Mouse (Mus musculus): ENCODE measurements around the gene Kmt5a. TPM values are rescaled to one million over a fixed set of nuclear protein-coding genes. Genes with fewer than 3 reads are reported as not detected.
A peak's percentile ranks its signal among the peaks of the same experiment; 100 is the strongest.

Gene Kmt5a
- polyA plus RNA-seq, 1 experiment, result 58.0 TPM

DNA sequence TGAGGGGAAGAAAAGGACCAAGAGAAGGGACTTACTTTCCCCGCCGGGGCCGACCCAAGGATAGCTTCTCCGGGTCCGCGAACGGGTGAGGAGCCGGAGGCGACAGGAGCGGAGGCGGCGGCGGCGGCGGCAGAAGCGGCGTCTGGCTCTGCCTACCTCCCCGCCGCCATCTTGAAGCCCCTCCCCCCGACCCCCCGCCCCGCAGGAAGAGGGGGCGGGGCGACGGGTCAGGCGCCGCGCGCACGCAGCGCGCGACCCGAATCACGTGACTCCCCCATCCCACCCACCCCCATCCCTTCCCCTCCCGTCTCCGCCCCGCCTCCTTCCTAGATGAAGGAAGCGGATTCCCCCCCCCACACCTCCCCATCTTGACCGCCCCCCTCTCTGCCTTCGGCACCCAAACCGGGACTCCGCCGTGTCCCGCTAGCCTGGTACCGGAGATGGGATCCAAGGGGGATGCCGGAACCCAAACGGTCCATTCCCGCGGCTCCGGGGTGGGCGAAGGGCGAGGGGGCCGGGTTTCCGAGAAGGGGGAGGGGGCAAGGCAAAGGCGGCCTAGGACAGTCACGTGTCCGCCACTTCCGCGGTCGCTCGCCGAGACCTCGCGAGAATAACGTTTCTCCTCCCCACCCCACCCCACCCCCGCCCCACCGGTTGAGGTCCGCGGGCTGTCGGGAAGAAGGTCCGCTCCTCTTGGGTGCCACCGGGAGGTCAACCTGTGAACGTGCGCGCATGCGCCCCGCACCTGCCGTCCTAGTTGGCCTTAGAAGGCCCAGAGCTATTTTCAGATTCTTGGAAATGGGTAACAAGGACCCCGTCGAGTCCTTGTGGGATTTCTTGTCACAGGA, 14.1 kb upstream of the Kmt5a start, which contains the start of gene Sbno1:
Gene Sbno1 (minus strand): TSS at position 590 of the 848 bp plus-strand sequence.
- H3K27me3 ChIP-seq (ENCODE audit: control insufficient read depth, insufficient read depth, insufficient read length), result no peaks in the 10 kb centered on the region
- peak within 1 kb of the TSS; percentile 91 for H3K4me3 ChIP-seq
- H3K4me2 ChIP-seq (ENCODE audit: low read depth), result peak within 1 kb of the TSS; percentile 75
- no peak for TF ChIP-seq MAX (IDR thresholded peaks at IDR 0.05; ENCODE audit: low read depth)
- peak; percentile 74 for TF ChIP-seq POLR2A (IDR thresholded peaks at IDR 0.05; ENCODE audit: insufficient read length, low read depth)
- peak; percentile 37 for TF ChIP-seq POLR2AphosphoS2 (IDR thresholded peaks at IDR 0.05; ENCODE audit: insufficient read length, low read depth)
- TF ChIP-seq USF1 (IDR thresholded peaks at IDR 0.05; ENCODE audit: low read depth), result peak; percentile 83
- peak in 1 of 3 experiments; percentile 28 for TF ChIP-seq MYOD1 (IDR thresholded peaks at IDR 0.05; ENCODE audit: control insufficient read depth in 1 of 3, insufficient read length in 2 of 3, low read depth in 2 of 3)
- no peak for TF ChIP-seq TCF12 (IDR thresholded peaks at IDR 0.05; ENCODE audit: insufficient read depth, poor library complexity, severe bottlenecking)
- H3K79me2 ChIP-seq (ENCODE audit: control insufficient read depth, insufficient read depth), result peaks cover 46% of the 10 kb centered on the region
- peak within 1 kb of the TSS; percentile 79 for H3ac ChIP-seq (ENCODE audit: control insufficient read depth, insufficient read length)
- H3K36me3 ChIP-seq (ENCODE audit: control insufficient read depth, insufficient read depth), result no peaks in the 10 kb centered on the region

DNA sequence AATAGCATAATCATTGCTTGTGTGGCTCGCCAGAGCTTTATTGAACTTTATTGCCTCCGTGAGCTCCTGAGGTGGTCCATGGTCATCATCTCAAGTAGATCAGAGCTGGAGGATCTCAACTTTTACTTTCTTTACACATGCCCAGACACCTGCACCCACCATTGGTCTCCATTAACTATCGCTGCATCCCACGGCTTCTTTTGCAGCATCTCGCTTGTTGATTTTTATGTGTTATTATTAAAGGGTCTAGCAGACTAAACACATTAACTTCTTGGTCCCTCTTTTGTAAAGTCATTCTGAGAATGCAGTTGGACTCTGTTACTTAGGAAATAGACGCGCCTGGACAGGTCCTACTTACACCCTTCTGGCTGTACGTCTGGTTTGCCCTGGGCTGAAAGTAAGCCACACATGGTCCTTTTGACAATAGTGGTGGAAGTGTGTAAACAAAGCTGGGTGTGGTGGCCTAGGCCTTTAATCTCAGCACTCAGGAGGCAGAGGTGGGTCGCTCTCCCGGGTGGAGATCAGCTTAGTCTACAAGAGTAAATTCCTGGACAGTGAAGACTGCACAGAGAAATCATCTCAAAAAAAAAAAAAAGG, 13.2 kb upstream of the Kmt5a start:
- peak overlapping the region; percentile 57 for H3K4me2 ChIP-seq (ENCODE audit: low read depth)
- no peak overlapping the region for H3ac ChIP-seq (ENCODE audit: control insufficient read depth, insufficient read length)
- TF ChIP-seq MAX (IDR thresholded peaks at IDR 0.05; ENCODE audit: low read depth), result no peak
- TF ChIP-seq E2F4 (IDR thresholded peaks at IDR 0.05; ENCODE audit: insufficient read depth), result no peak
- no peak for TF ChIP-seq USF1 (IDR thresholded peaks at IDR 0.05; ENCODE audit: low read depth)
- TF ChIP-seq MYOG (IDR thresholded peaks at IDR 0.05; ENCODE audit: control insufficient read depth in 1 of 3, insufficient read depth in 1 of 3, insufficient read length in 2 of 3, low read depth in 2 of 3), result no peak
- TF ChIP-seq TCF3 (IDR thresholded peaks at IDR 0.05; ENCODE audit: insufficient read length, low read depth), result no peak
- TF ChIP-seq SRF (IDR thresholded peaks at IDR 0.05; ENCODE audit: control insufficient read depth, insufficient read length, low read depth), result no peak
- TF ChIP-seq POLR2AphosphoS2 (IDR thresholded peaks at IDR 0.05; ENCODE audit: insufficient read length, low read depth), result no peak
- TF ChIP-seq TCF12 (IDR thresholded peaks at IDR 0.05; ENCODE audit: insufficient read depth, poor library complexity, severe bottlenecking), result no peak
- no peak for TF ChIP-seq POLR2A (IDR thresholded peaks at IDR 0.05; ENCODE audit: insufficient read length, low read depth)
- no peak for TF ChIP-seq REST (IDR thresholded peaks at IDR 0.05; ENCODE audit: insufficient read depth, insufficient read length)
- TF ChIP-seq CEBPB (IDR thresholded peaks at IDR 0.05; ENCODE audit: insufficient read depth, poor library complexity, severe bottlenecking), result no peak
- TF ChIP-seq MYOD1 (IDR thresholded peaks at IDR 0.05; ENCODE audit: control insufficient read depth in 1 of 3, insufficient read length in 2 of 3, low read depth in 2 of 3), result no peak
- H3K4me3 ChIP-seq, result peak overlapping the region; percentile 91
- H3K36me3 ChIP-seq (ENCODE audit: control insufficient read depth, insufficient read depth), result no peaks in the 10 kb centered on the region
- H3K79me2 ChIP-seq (ENCODE audit: control insufficient read depth, insufficient read depth), result peaks cover 37% of the 10 kb centered on the region
- no peaks in the 10 kb centered on the region for H3K27me3 ChIP-seq (ENCODE audit: control insufficient read depth, insufficient read depth, insufficient read length)

DNA sequence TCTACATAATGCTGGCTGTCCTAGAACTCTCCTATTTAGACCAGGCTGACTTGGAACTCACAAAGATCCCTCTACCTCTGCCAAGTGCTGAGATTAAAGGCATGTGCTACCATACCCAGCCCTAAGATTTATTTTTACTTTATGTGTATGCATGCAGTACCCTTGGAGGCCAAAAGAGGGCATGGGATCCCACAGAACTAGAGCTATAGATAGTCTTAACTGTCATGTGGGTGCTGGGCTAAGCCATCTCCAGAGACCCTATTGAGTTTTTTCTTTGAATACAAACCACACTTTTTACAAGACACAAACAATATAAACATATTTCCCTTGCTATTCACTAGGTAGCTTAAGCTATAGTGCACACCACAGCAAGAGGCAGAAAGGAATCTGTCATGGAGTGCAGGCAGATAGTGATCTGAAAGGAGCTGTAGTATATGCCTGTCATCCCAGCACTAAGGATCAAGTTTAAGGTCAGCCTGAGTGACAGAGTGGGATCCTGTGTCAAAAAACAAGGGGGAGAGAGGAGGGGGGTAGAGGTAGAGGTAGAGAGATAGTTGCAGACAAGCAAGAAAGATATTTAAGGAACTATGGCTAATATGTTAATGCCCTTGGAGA, 7.2 kb upstream of the Kmt5a start:
- H3ac ChIP-seq (ENCODE audit: control insufficient read depth, insufficient read length), result no peak overlapping the region

GRCm38 (mm10) chr5:124433048-124433447, 6.7 kb upstream of the Kmt5a start:
- Histone ChIP-seq H3K4me2 (ENCODE audit: low read depth) (no peak overlapping the region), H3ac (ENCODE audit: control insufficient read depth, insufficient read length) (no peak overlapping the region), H3K4me3 (no peak overlapping the region), H3K79me2 (ENCODE audit: control insufficient read depth, insufficient read depth) (no peaks in the 10 kb centered on the region), H3K36me3 (ENCODE audit: control insufficient read depth, insufficient read depth) (no peaks in the 10 kb centered on the region), H3K27me3 (ENCODE audit: control insufficient read depth, insufficient read depth, insufficient read length) (no peaks in the 10 kb centered on the region)
- TF ChIP-seq CEBPB (IDR thresholded peaks at IDR 0.05; ENCODE audit: insufficient read depth, poor library complexity, severe bottlenecking) (no peak), SRF (IDR thresholded peaks at IDR 0.05; ENCODE audit: control insufficient read depth, insufficient read length, low read depth) (no peak), MYOG (IDR thresholded peaks at IDR 0.05; ENCODE audit: control insufficient read depth in 1 of 3, insufficient read depth in 1 of 3, insufficient read length in 2 of 3, low read depth in 2 of 3) (no peak), E2F4 (IDR thresholded peaks at IDR 0.05; ENCODE audit: insufficient read depth) (no peak), MAX (IDR thresholded peaks at IDR 0.05; ENCODE audit: low read depth) (no peak), TCF3 (IDR thresholded peaks at IDR 0.05; ENCODE audit: insufficient read length, low read depth) (no peak), POLR2AphosphoS2 (IDR thresholded peaks at IDR 0.05; ENCODE audit: insufficient read length, low read depth) (no peak), MYOD1 (IDR thresholded peaks at IDR 0.05; ENCODE audit: control insufficient read depth in 1 of 3, insufficient read length in 2 of 3, low read depth in 2 of 3) (no peak), USF1 (IDR thresholded peaks at IDR 0.05; ENCODE audit: low read depth) (no peak), REST (IDR thresholded peaks at IDR 0.05; ENCODE audit: insufficient read depth, insufficient read length) (no peak), TCF12 (IDR thresholded peaks at IDR 0.05; ENCODE audit: insufficient read depth, poor library complexity, severe bottlenecking) (no peak), POLR2A (IDR thresholded peaks at IDR 0.05; ENCODE audit: insufficient read length, low read depth) (no peak)

More for the DNA sequence above, 7.2 kb upstream of the Kmt5a start:
- no peaks in the 10 kb centered on the region for H3K79me2 ChIP-seq (ENCODE audit: control insufficient read depth, insufficient read depth)
- no peak overlapping the region for H3K4me2 ChIP-seq (ENCODE audit: low read depth)
- no peaks in the 10 kb centered on the region for H3K27me3 ChIP-seq (ENCODE audit: control insufficient read depth, insufficient read depth, insufficient read length)
- TF ChIP-seq E2F4 (IDR thresholded peaks at IDR 0.05; ENCODE audit: insufficient read depth) (no peak), TCF3 (IDR thresholded peaks at IDR 0.05; ENCODE audit: insufficient read length, low read depth) (no peak), POLR2AphosphoS2 (IDR thresholded peaks at IDR 0.05; ENCODE audit: insufficient read length, low read depth) (no peak), TCF12 (IDR thresholded peaks at IDR 0.05; ENCODE audit: insufficient read depth, poor library complexity, severe bottlenecking) (no peak), POLR2A (IDR thresholded peaks at IDR 0.05; ENCODE audit: insufficient read length, low read depth) (no peak), MYOD1 (IDR thresholded peaks at IDR 0.05; ENCODE audit: control insufficient read depth in 1 of 3, insufficient read length in 2 of 3, low read depth in 2 of 3) (no peak), MAX (IDR thresholded peaks at IDR 0.05; ENCODE audit: low read depth) (no peak), REST (IDR thresholded peaks at IDR 0.05; ENCODE audit: insufficient read depth, insufficient read length) (no peak), CEBPB (IDR thresholded peaks at IDR 0.05; ENCODE audit: insufficient read depth, poor library complexity, severe bottlenecking) (no peak), USF1 (IDR thresholded peaks at IDR 0.05; ENCODE audit: low read depth) (no peak), SRF (IDR thresholded peaks at IDR 0.05; ENCODE audit: control insufficient read depth, insufficient read length, low read depth) (no peak), MYOG (IDR thresholded peaks at IDR 0.05; ENCODE audit: control insufficient read depth in 1 of 3, insufficient read depth in 1 of 3, insufficient read length in 2 of 3, low read depth in 2 of 3) (no peak)
- no peaks in the 10 kb centered on the region for H3K36me3 ChIP-seq (ENCODE audit: control insufficient read depth, insufficient read depth)
- H3K4me3 ChIP-seq, result no peak overlapping the region
